Mouse (Mus musculus) adrenal gland, postnatal 10 days (tissue): ENCODE measurements at regions not wholly inside any gene's neighbourhood (a gene's known extent, or its start where the extent isn't known, plus 50 kb on each side); places are given as distances from the start of the nearest gene placed in this dataset.
"Not testable (repeated sequence)": the region's sequence is repeated elsewhere in the genome, so short reads cannot be mapped to it uniquely, and the experiment has no call there.

ENCODE experiments used
- DNase-seq: peaks from one replicate; pipeline ENCODE4 v3.0.0; 2021; ENCODE audit warnings: mixed read lengths

GRCm38 (mm10) chr3:18295921-18296320, 347.7 kb downstream of the Cypt12 start:
- DNase-seq: no peak

- no peak for DNase-seq
Observed at GRCm38 (mm10) chr3:18298699-18299098, 350.5 kb downstream of the Cypt12 start.

- no peak for DNase-seq
Observed at GRCm38 (mm10) chr3:18299502-18299901, 351.3 kb downstream of the Cypt12 start.

- DNase-seq: no peak
Observed at GRCm38 (mm10) chr3:18319433-18319832, 371.2 kb downstream of the Cypt12 start.

GRCm38 (mm10) chr3:18333182-18333581, 385.0 kb downstream of the Cypt12 start:
- no peak for DNase-seq

- DNase-seq: no peak
Observed at GRCm38 (mm10) chr3:18339189-18339588, 391.0 kb downstream of the Cypt12 start.

- DNase-seq: no peak
Observed at GRCm38 (mm10) chr3:18341757-18342156, 393.5 kb downstream of the Cypt12 start.

- no peak for DNase-seq
Observed at GRCm38 (mm10) chr3:18378014-18379005, 430.1 kb downstream of the Cypt12 start.

- no peak for DNase-seq
Observed at GRCm38 (mm10) chr3:18421886-18422575, 473.8 kb downstream of the Cypt12 start.

- no peak for DNase-seq
Observed at GRCm38 (mm10) chr3:18428908-18429307, 480.7 kb downstream of the Cypt12 start.

GRCm38 (mm10) chr3:18438845-18439244, 490.6 kb downstream of the Cypt12 start:
- DNase-seq: no peak

GRCm38 (mm10) chr3:18452197-18452933, 504.2 kb downstream of the Cypt12 start:
- no peak for DNase-seq

GRCm38 (mm10) chr3:18453220-18453985, 505.2 kb downstream of the Cypt12 start:
- no peak for DNase-seq

GRCm38 (mm10) chr3:18453986-18454291, 505.7 kb downstream of the Cypt12 start:
- DNase-seq: no peak

GRCm38 (mm10) chr3:18454558-18455191, 506.5 kb downstream of the Cypt12 start:
- not testable (repeated sequence) for DNase-seq

GRCm38 (mm10) chr3:18456033-18456690, 508.0 kb downstream of the Cypt12 start:
- no peak for DNase-seq

GRCm38 (mm10) chr3:18460267-18460666, 512.1 kb downstream of the Cypt12 start:
- no peak for DNase-seq

- no peak for DNase-seq
Observed at GRCm38 (mm10) chr3:18471846-18472245, 523.6 kb downstream of the Cypt12 start.

- no peak for DNase-seq
Observed at GRCm38 (mm10) chr3:18479557-18479956, 531.3 kb downstream of the Cypt12 start.

GRCm38 (mm10) chr3:18482006-18482405, 533.8 kb downstream of the Cypt12 start:
- DNase-seq: no peak

GRCm38 (mm10) chr3:18488886-18489285, 540.7 kb downstream of the Cypt12 start:
- no peak for DNase-seq
